Mouse (Mus musculus) C2C12 (cell line): ENCODE measurements around the gene Cdc42bpa. TPM values are rescaled to one million over a fixed set of nuclear protein-coding genes. Genes with fewer than 3 reads are reported as not detected.

Source experiments
- H3K27me3 ChIP-seq: one replicate; pipeline ENCODE4 v1.6.1; 2011; ENCODE audit not compliant: control insufficient read depth, insufficient read depth, insufficient read length
- H3K36me3 ChIP-seq: one replicate; pipeline ENCODE4 v1.6.1; 2011; ENCODE audit not compliant: control insufficient read depth, insufficient read depth
- H3K4me3 ChIP-seq: one replicate; pipeline ENCODE4 v1.5.1; 2011; ENCODE audit warnings: mild to moderate bottlenecking, control low read depth; ENCODE audit not compliant: poor library complexity, insufficient read depth, severe bottlenecking
- H3K79me2 ChIP-seq: one replicate; pipeline ENCODE4 v1.6.1; 2011; ENCODE audit not compliant: control insufficient read depth, insufficient read depth
- H3K79me3 ChIP-seq: one replicate; pipeline ENCODE4 v1.6.1; 2011; ENCODE audit warnings: low read depth, control low read depth
- H3ac ChIP-seq: one replicate; pipeline ENCODE3; 2011; ENCODE audit warnings: low read depth; ENCODE audit not compliant: control insufficient read depth, insufficient read length
- CEBPB ChIP-seq: IDR thresholded peaks from one replicate; pipeline ENCODE4 v1.6.1; 2011; ENCODE audit warnings: low read depth, mild to moderate bottlenecking, control low read depth, moderate library complexity
- CTCF ChIP-seq: IDR thresholded peaks from one replicate; pipeline ENCODE4 v1.5.1; 2011; ENCODE audit not compliant: control insufficient read depth, insufficient read depth, insufficient read length
- FOSL1 ChIP-seq: IDR thresholded peaks from one replicate; pipeline ENCODE4 v1.8.0; 2011; ENCODE audit warnings: mild to moderate bottlenecking, low read length; ENCODE audit not compliant: poor library complexity, insufficient read depth, severe bottlenecking
- MAX ChIP-seq: IDR thresholded peaks from one replicate; pipeline ENCODE4 v1.6.1; 2011; ENCODE audit warnings: mild to moderate bottlenecking, control low read depth
- MYOD1 ChIP-seq: IDR thresholded peaks from one replicate; pipeline ENCODE4 v1.6.1; 2011; ENCODE audit warnings: low read depth; ENCODE audit not compliant: control insufficient read depth, insufficient read length
- MYOG ChIP-seq: IDR thresholded peaks from one replicate; pipeline ENCODE4 v1.6.1; 2011; ENCODE audit not compliant: control insufficient read depth, insufficient read length; ENCODE audit errors: extremely low read depth
- USF1 ChIP-seq: IDR thresholded peaks from one replicate; pipeline ENCODE4 v1.6.1; 2011; ENCODE audit warnings: low read depth, mild to moderate bottlenecking, control low read depth, moderate library complexity
- polyA plus RNA-seq: library from polyadenylated mRNA; unstranded; fragments of >200 nt; fragmentation: generic; extraction: Trizol; gene quantifications from one replicate; pipeline ENCODE4 v1.2.1, GENCODE M21; 2012; ENCODE audit warnings: missing spikeins

The Cdc42bpa gene
- polyA plus RNA-seq, 1 experiment, result 10.7 TPM

GRCm38 (mm10) chr1:180166533-180166932 lies 206.3 kb downstream of the Cdc42bpa start:
- Histone ChIP-seq H3K79me2 (no peaks in the 10 kb centered on the region), H3K36me3 (no peaks in the 10 kb centered on the region), H3K79me3 (no peaks in the 10 kb centered on the region), H3ac (no peak overlapping the region), H3K4me3 (no peak overlapping the region), H3K27me3 (no peaks in the 10 kb centered on the region)
- no peak for TF ChIP-seq CTCF
- TF ChIP-seq MYOG, result no peak
- no peak for TF ChIP-seq MYOD1
- no peak for TF ChIP-seq CEBPB

- no peak for TF ChIP-seq CTCF
- TF ChIP-seq MYOG, result no peak
- TF ChIP-seq CEBPB, result no peak
- TF ChIP-seq USF1, result no peak
- TF ChIP-seq MYOD1, result no peak
- no peak for TF ChIP-seq MAX
- no peak for TF ChIP-seq FOSL1
- H3K79me2 ChIP-seq, result no peaks in the 10 kb centered on the region
- no peak overlapping the region for H3ac ChIP-seq
- H3K79me3 ChIP-seq, result no peaks in the 10 kb centered on the region
- H3K4me3 ChIP-seq, result no peak overlapping the region
- no peaks in the 10 kb centered on the region for H3K36me3 ChIP-seq
- H3K27me3 ChIP-seq, result peaks cover 3% of the 10 kb centered on the region
Observed at GRCm38 (mm10) chr1:180168294-180168693, 208.0 kb downstream of the Cdc42bpa start.

GRCm38 (mm10) chr1:180169161-180169560 lies 208.9 kb downstream of the Cdc42bpa start:
- TF ChIP-seq FOSL1, result no peak
- TF ChIP-seq MAX, result no peak
- no peak for TF ChIP-seq MYOG
- no peak for TF ChIP-seq CTCF
- no peak for TF ChIP-seq USF1
- TF ChIP-seq MYOD1, result no peak
- no peak for TF ChIP-seq CEBPB
- H3K27me3 ChIP-seq, result peaks cover 9% of the 10 kb centered on the region
- H3K36me3 ChIP-seq, result no peaks in the 10 kb centered on the region
- H3K79me3 ChIP-seq, result no peaks in the 10 kb centered on the region
- H3ac ChIP-seq, result no peak overlapping the region
- no peak overlapping the region for H3K4me3 ChIP-seq
- no peaks in the 10 kb centered on the region for H3K79me2 ChIP-seq

- TF ChIP-seq CTCF (no peak), MYOD1 (no peak), MYOG (no peak), CEBPB (no peak), MAX (no peak), FOSL1 (no peak), USF1 (no peak)
- H3K79me3 ChIP-seq, result no peaks in the 10 kb centered on the region
- peaks cover 11% of the 10 kb centered on the region for H3K27me3 ChIP-seq
- no peaks in the 10 kb centered on the region for H3K36me3 ChIP-seq
- no peak overlapping the region for H3K4me3 ChIP-seq
- H3K79me2 ChIP-seq, result no peaks in the 10 kb centered on the region
- H3ac ChIP-seq, result no peak overlapping the region
Observed at GRCm38 (mm10) chr1:180170071-180170470, 209.8 kb downstream of the Cdc42bpa start.

- TF ChIP-seq USF1 (no peak), MYOG (no peak), CTCF (no peak), MYOD1 (no peak), FOSL1 (no peak), MAX (no peak), CEBPB (no peak)
- Histone ChIP-seq H3K36me3 (no peaks in the 10 kb centered on the region), H3K4me3 (no peak overlapping the region), H3K79me2 (no peaks in the 10 kb centered on the region), H3K27me3 (peaks cover 11% of the 10 kb centered on the region), H3K79me3 (no peaks in the 10 kb centered on the region), H3ac (no peak overlapping the region)
Observed at GRCm38 (mm10) chr1:180171883-180172282, 211.6 kb downstream of the Cdc42bpa start.

GRCm38 (mm10) chr1:180172600-180172999 lies 212.3 kb downstream of the Cdc42bpa start:
- no peaks in the 10 kb centered on the region for H3K79me3 ChIP-seq
- no peak overlapping the region for H3ac ChIP-seq
- TF ChIP-seq MYOD1 (no peak), CTCF (no peak), USF1 (no peak), FOSL1 (no peak), MYOG (no peak), CEBPB (no peak), MAX (no peak)
- no peaks in the 10 kb centered on the region for H3K36me3 ChIP-seq
- H3K27me3 ChIP-seq, result peaks cover 11% of the 10 kb centered on the region
- no peak overlapping the region for H3K4me3 ChIP-seq
- no peaks in the 10 kb centered on the region for H3K79me2 ChIP-seq
